Mouse (Mus musculus) kidney, postnatal 0 days (tissue): ENCODE measurements around the gene Macf1. TPM values are rescaled to one million over a fixed set of nuclear protein-coding genes. Genes with fewer than 3 reads are reported as not detected.

Experiments used
- ATAC-seq: fragments of 200-750 bp; cut with Nextera tagmentation; replicated peaks from 2 replicates; pipeline ENCODE4 v1.8.0; 2017; ENCODE audit warnings: low read depth, moderate number of reproducible peaks, moderate TSS enrichment, moderate library complexity; ENCODE audit not compliant: low FRiP score
- DNase-seq: peaks from one replicate; pipeline ENCODE4 v3.0.0-alpha.2; 2016; ENCODE audit warnings: low spot score
- H3K27ac ChIP-seq: fragments of 300-500 bp; sonication (generic); 2 replicates; pipeline ENCODE4 v1.5.1; 2014; ENCODE audit warnings: mild to moderate bottlenecking
- H3K27me3 ChIP-seq: fragments of 300-500 bp; sonication (generic); 2 replicates; pipeline ENCODE4 v1.6.1; 2014; ENCODE audit warnings: low read length, mixed read lengths; ENCODE audit not compliant: insufficient read depth
- H3K36me3 ChIP-seq: fragments of 300-500 bp; sonication (generic); 2 replicates; pipeline ENCODE4 v1.6.1; 2014; ENCODE audit warnings: low read length, mixed read lengths; ENCODE audit not compliant: insufficient read depth
- H3K4me1 ChIP-seq: fragments of 300-500 bp; sonication (generic); replicated peaks from 2 replicates; pipeline ENCODE4 v1.6.1; 2014; ENCODE audit warnings: antibody characterized with exemption, low read length, mixed read lengths; ENCODE audit not compliant: insufficient read depth
- H3K4me2 ChIP-seq: fragments of 300-500 bp; sonication (generic); 2 replicates; pipeline ENCODE4 v1.6.1; 2014; ENCODE audit warnings: mild to moderate bottlenecking, low read length, moderate library complexity, mixed read lengths
- H3K4me3 ChIP-seq: fragments of 300-500 bp; sonication (generic); replicated peaks from 2 replicates; pipeline ENCODE4 v1.5.1; 2014; ENCODE audit warnings: low read depth, low read length
- H3K9ac ChIP-seq: fragments of 300-500 bp; sonication (generic); 2 replicates; pipeline ENCODE4 v1.6.1; 2014; ENCODE audit warnings: low read depth, low read length
- H3K9me3 ChIP-seq: fragments of 300-500 bp; sonication (generic); replicated peaks from 2 replicates; pipeline ENCODE4 v1.6.1; 2016; ENCODE audit warnings: low read length, inconsistent platforms, mixed read lengths
- CTCF ChIP-seq: IDR thresholded peaks from 2 replicates; pipeline ENCODE4 v1.5.1; 2016; ENCODE audit warnings: antibody characterized with exemption, low read depth, mild to moderate bottlenecking, moderate library complexity
- WGBS: fragments of 180-500 bp; shearing (Covaris S2); extraction: QIAGEN DNeasy Blood & Tissue Kit; methylation state at CpG from one replicate; pipeline ENCODE4 v1.1.7; 2014; 5-methylcytosine and 5-hydroxymethylcytosine counted together
- polyA plus RNA-seq: library from polyadenylated mRNA; unstranded; fragments of >200 nt; fragmentation: Nextera tagmentation; extraction: Ambion mirVana; gene quantifications from 2 replicates; pipeline ENCODE4 v1.2.1, GENCODE M21; 2015

Macf1 gene
- polyA plus RNA-seq, 1 experiment from 2014 or later = 33.8 TPM

DNA sequence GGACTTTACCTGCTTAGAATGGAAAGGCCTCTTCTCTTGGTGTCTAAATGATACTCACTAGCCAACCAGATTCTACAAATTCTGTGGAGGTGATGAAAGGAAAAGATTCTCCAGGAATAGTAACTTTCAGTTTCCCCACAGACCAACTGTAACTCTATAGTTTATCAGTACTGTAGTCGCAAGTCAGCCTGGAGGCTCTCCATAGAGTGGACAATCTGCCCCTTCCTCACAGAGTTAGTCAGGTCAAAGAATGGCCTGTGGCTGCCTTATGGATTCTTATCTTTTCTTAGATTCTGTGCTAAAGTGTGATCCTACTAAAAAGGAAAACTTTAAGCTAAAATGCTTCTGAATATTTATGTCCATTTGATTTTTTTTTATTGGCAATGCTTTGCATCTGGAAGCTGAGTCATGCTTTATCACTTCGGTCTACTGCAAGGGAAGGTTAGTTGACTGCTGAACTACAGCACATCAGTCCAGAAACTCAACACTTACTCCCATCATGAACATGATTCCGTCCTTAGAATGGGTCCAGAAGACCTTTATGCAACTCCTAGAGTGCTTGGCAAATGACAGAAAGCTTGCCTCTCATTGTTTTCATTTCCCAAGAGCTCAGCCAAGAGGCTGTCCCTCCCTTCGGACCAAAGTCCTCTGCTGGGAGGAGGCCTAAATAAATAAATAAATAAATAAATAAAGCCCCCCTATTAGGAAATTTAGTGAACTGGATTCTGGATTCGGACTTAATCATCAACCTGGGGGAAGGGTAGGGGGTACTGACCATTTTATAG is 256.1 kb downstream of the Macf1 start:
- peak overlapping the region; percentile 50; the same call in 1 of the 2 replicates for H3K27ac ChIP-seq

DNA sequence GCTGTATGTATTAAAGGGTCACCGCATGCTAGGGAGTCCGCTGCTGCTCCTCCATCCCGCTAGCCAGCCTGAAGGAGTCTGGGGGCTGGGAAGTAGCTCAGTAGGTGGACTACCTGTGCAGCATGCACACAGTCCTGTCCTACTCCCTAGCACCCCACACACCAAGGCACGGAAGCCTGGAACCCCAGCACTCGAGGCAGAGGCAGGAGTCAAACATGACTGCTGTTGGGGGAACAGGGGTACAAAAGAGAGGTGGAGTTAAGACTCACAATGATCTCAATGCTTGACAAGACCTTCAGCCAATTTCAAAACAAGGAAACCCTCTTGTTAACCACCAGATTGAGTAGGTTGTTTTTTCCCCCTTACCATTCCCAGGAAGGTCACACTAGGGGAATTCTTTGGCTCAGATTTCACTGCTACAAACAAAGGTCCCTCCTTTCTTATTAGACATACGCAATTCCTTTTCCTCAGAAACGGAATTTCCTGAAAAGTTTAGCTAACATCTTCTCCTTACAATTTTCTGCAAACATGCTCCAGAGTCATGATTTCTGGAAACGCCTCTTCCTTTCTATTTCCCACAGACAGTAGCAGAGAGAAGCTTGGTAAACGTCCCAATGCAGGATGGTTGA is 256.8 kb downstream of the Macf1 start:
- no peak for TF ChIP-seq CTCF
- peak overlapping the region; percentile 50; the same call in 1 of the 2 replicates for H3K27ac ChIP-seq

More for the DNA sequence above, 256.1 kb downstream of the Macf1 start:
- Histone ChIP-seq H3K4me2 (no peak overlapping the region), H3K4me1 (no peaks in the 10 kb centered on the region; the same call in 1 of the 2 replicates), H3K36me3 (peaks cover 21% of the 10 kb centered on the region), H3K27me3 (no peaks in the 10 kb centered on the region), H3K9ac (no peak overlapping the region), H3K9me3 (no peaks in the 10 kb centered on the region), H3K4me3 (no peak overlapping the region)
- no peak for ATAC-seq
- 65% methylated on average over 5 of the region's 5 CpGs for WGBS
- TF ChIP-seq CTCF = no peak
- DNase-seq = no peak

DNA sequence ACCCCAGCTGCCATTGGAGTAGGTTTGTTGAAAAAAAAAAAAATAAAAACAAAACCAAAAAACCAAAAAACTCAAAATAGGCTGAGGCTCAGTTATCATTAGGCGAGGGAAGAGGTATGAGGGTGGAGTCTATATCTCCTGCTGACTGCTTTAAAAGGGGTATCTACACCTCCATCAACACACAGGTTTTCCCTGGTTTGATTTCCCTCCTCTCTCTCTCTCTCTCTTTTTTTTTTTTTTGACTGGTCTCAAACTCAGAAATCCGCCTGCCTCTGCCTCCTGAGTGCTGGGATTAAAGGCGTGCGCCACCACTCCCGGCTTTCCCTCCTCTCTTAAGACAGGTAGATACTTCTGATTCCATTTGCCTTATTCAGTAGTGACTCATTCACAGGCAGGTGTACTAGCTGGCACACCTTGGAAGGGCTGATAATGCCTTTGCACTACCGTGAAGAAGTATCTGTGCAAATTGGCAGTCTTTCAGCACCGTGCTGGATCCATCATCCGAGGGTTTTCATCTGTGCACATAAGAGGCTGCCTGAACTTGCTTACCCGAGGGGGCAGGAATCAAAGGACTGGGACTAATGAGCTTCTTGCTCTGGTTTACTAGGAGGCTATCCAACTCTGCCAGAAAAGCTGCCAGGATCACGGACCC is 257.6 kb downstream of the Macf1 start:
- WGBS = 94% methylated on average over 10 of the region's 10 CpGs
- H3K9ac ChIP-seq = no peak overlapping the region
- H3K27ac ChIP-seq = no peak overlapping the region
- H3K27me3 ChIP-seq = no peaks in the 10 kb centered on the region
- no peak overlapping the region for H3K4me2 ChIP-seq
- no peaks in the 10 kb centered on the region for H3K9me3 ChIP-seq
- DNase-seq = no peak
- no peak for TF ChIP-seq CTCF
- H3K36me3 ChIP-seq = peaks cover 7% of the 10 kb centered on the region; the same call in 1 of the 2 replicates
- ATAC-seq = no peak
- H3K4me3 ChIP-seq = no peak overlapping the region
- no peaks in the 10 kb centered on the region; the same call in 1 of the 2 replicates for H3K4me1 ChIP-seq

More for the DNA sequence above, 256.8 kb downstream of the Macf1 start:
- WGBS = 67% methylated on average over 9 of the region's 9 CpGs
- Histone ChIP-seq H3K4me3 (no peak overlapping the region), H3K4me1 (no peaks in the 10 kb centered on the region; the same call in 1 of the 2 replicates), H3K4me2 (no peak overlapping the region), H3K9me3 (no peaks in the 10 kb centered on the region), H3K9ac (no peak overlapping the region), H3K27me3 (no peaks in the 10 kb centered on the region), H3K36me3 (peaks cover 13% of the 10 kb centered on the region)
- DNase-seq (peak; percentile 47), ATAC-seq (no peak)

DNA sequence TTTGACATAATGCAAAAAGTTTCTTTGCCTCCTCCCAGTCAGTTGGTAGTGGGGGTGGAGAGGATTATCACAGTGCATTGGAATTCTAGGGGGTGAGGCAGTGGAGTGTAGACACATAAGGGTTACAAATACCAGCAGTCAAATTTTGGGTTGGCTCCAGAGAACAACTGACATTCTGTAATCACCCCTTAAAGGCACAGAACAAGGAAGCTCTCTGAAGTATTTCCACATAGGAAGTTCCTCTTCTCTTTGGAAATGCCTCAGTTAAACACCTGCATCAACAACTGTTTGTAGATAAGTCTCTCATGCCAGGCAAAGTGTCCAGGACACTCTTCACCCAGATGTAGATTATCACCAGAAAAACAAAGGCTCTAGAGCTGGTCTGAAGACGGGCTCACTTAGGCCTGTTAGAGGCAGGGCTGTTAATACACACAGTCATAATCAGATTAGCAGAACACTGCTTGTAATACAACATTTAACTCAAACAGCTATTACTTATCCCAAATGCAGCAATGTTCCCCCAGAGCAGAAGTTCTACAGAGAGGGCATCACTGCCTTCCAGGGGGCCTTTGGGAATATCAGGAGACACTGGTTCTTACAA is 258.4 kb downstream of the Macf1 start:
- H3K36me3 ChIP-seq = 0 out of 2 replicates have a peak, but pooled peaks cover 1% of the 10 kb centered on the region
- no peaks in the 10 kb centered on the region for H3K27me3 ChIP-seq
- DNase-seq (peak; percentile 69), ATAC-seq (no peak)
- WGBS = 73% methylated on average over 1 of the region's 1 CpGs
- no peaks in the 10 kb centered on the region for H3K9me3 ChIP-seq
- no peak overlapping the region for H3K4me2 ChIP-seq
- no peak overlapping the region for H3K9ac ChIP-seq
- no peak for TF ChIP-seq CTCF
- no peaks in the 10 kb centered on the region; the same call in 1 of the 2 replicates for H3K4me1 ChIP-seq
- no peak overlapping the region for H3K4me3 ChIP-seq
- H3K27ac ChIP-seq = no peak overlapping the region

DNA sequence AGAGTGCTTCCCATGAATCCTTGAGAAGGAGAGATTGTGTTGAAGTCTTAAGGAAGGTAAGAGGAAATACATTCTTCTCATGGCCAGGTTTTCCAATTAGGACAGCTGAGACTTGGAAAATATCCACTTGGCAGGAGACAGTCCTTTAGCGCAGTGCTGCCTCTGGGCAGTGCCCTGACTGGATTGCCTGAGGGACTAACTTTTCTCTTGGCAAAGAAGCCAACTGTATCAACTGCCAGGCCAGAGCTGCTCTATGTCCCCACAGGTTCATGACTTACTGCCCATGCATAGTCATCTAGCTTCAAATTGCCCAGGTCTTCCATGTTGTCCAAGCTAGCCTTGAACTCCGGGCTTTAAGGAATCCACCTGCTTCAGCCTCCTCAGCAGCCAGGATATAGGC is 260.1 kb downstream of the Macf1 start:
- Histone ChIP-seq H3K36me3 (no peaks in the 10 kb centered on the region), H3K4me3 (no peak overlapping the region), H3K4me2 (no peak overlapping the region), H3K9me3 (no peaks in the 10 kb centered on the region), H3K27ac (no peak overlapping the region), H3K27me3 (no peaks in the 10 kb centered on the region), H3K4me1 (no peaks in the 10 kb centered on the region; the same call in 1 of the 2 replicates), H3K9ac (no peak overlapping the region)
- DNase-seq (no peak), ATAC-seq (no peak)
- 95% methylated on average over 2 of the region's 2 CpGs for WGBS
- no peak for TF ChIP-seq CTCF

DNA sequence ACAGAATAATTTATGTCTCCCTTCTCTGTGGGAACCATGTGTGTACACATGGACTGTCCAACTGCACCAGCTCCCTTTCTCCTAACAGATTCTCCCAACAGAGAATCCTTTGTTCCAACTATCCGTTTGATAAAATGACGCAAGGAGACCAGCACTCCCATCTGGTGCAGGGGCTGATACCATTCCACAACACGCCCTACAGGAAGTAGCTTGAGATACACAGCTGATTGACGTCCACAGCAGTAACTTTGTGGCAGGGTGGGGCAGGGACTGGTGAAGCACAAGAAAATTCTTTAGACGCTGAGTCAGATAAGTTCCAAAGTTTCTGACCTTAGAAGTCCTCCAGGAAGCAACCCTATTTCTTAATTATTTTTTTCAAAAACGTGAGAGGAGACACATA is 261.3 kb downstream of the Macf1 start:
- ATAC-seq (no peak), DNase-seq (peak; percentile 47)
- Histone ChIP-seq H3K27me3 (no peaks in the 10 kb centered on the region), H3K9ac (no peak overlapping the region), H3K36me3 (no peaks in the 10 kb centered on the region), H3K27ac (no peak overlapping the region), H3K9me3 (no peaks in the 10 kb centered on the region), H3K4me2 (no peak overlapping the region), H3K4me1 (no peaks in the 10 kb centered on the region; the same call in 1 of the 2 replicates), H3K4me3 (no peak overlapping the region)
- 42% methylated on average over 6 of the region's 6 CpGs for WGBS
- no peak for TF ChIP-seq CTCF
